Mouse (Mus musculus) heart, embryonic 16.5 days (tissue): ENCODE results near the gene Gm14151. TPM values are rescaled to one million over a fixed set of nuclear protein-coding genes. Genes with fewer than 3 reads are reported as not detected.
A peak's percentile ranks its signal among the peaks of the same experiment; 100 is the strongest.
"Not testable (repeated sequence)": the region's sequence is repeated elsewhere in the genome, so short reads cannot be mapped to it uniquely, and the experiment has no call there.

Experiments
- ATAC-seq: fragments of 200-750 bp; cut with Nextera tagmentation; replicated peaks from 2 replicates; pipeline ENCODE4 v1.8.0; 2017; ENCODE audit warnings: moderate number of reproducible peaks; ENCODE audit not compliant: insufficient read depth, low FRiP score; ENCODE audit errors: extremely low read depth
- H3K27ac ChIP-seq: fragments of 300-500 bp; sonication (generic); 2 replicates; pipeline ENCODE4 v1.5.1; 2014; ENCODE audit warnings: mild to moderate bottlenecking, low read length, control low read depth, moderate library complexity
- H3K27me3 ChIP-seq: fragments of 300-500 bp; sonication (generic); 2 replicates; pipeline ENCODE4 v1.6.1; 2014; ENCODE audit warnings: low read length, mixed read lengths; ENCODE audit not compliant: control insufficient read depth, insufficient read depth
- H3K36me3 ChIP-seq: fragments of 300-500 bp; sonication (generic); 2 replicates; pipeline ENCODE4 v1.6.1; 2014; ENCODE audit not compliant: control insufficient read depth, insufficient read depth
- H3K4me1 ChIP-seq: fragments of 300-500 bp; sonication (generic); 2 replicates; pipeline ENCODE4 v1.6.1; 2014; ENCODE audit warnings: low read length, mixed read lengths; ENCODE audit not compliant: control insufficient read depth, insufficient read depth
- H3K4me2 ChIP-seq: fragments of 300-500 bp; sonication (generic); 2 replicates; pipeline ENCODE4 v1.6.1; 2014; ENCODE audit warnings: low read depth, mild to moderate bottlenecking, control low read depth, low read length
- H3K4me3 ChIP-seq: fragments of 300-500 bp; sonication (generic); 2 replicates; pipeline ENCODE4 v1.5.1; 2014; ENCODE audit warnings: mild to moderate bottlenecking, control low read depth, low read length
- H3K9ac ChIP-seq: fragments of 300-500 bp; sonication (generic); 2 replicates; pipeline ENCODE4 v1.6.1; 2014; ENCODE audit warnings: low read length, control low read depth
- H3K9me3 ChIP-seq: fragments of 300-500 bp; sonication (generic); replicated peaks from 2 replicates; pipeline ENCODE4 v1.6.1; 2016; ENCODE audit warnings: low read length; ENCODE audit not compliant: control insufficient read depth
- WGBS: fragments of 180-500 bp; shearing (Covaris S2); extraction: QIAGEN DNeasy Blood & Tissue Kit; methylation state at CpG from one replicate; pipeline ENCODE4 v1.1.7; 2014; 5-methylcytosine and 5-hydroxymethylcytosine counted together
- polyA plus RNA-seq: library from polyadenylated mRNA; unstranded; fragments of >200 nt; fragmentation: Nextera tagmentation; extraction: Ambion mirVana; gene quantifications from 2 replicates; pipeline ENCODE4 v1.2.1, GENCODE M21; 2015

The Gm14151 gene
- polyA plus RNA-seq: not detected in 2 replicates

DNA sequence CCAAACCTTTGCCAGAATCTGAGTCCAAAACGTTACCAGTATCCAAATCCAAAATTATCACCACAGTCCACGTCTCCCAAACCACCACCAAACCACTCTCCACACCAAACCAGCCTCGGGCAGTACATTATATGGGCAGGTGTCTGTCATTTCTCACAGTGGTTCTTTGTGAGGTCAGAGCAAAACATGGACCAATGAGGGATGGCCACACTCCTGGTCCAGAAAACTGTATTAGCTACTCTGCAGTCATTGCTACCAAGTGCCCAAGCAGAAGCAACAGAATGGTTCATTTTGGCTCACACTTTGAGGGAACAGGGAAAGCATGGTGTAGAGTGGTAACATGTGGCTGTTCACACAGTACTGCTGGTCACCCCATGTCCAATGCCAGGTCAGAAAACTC lies at the start of gene Gm14151:
Gm14151 (minus strand) TSS at position 101 of the 400 bp plus-strand sequence.
- not testable (repeated sequence) for H3K27ac ChIP-seq
- no CpG with 5 or more reads among the region's 3 CpGs for WGBS

DNA sequence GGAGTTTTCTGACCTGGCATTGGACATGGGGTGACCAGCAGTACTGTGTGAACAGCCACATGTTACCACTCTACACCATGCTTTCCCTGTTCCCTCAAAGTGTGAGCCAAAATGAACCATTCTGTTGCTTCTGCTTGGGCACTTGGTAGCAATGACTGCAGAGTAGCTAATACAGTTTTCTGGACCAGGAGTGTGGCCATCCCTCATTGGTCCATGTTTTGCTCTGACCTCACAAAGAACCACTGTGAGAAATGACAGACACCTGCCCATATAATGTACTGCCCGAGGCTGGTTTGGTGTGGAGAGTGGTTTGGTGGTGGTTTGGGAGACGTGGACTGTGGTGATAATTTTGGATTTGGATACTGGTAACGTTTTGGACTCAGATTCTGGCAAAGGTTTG lies 5.8 kb upstream of the Gm14151 start, which contains the start of gene Gm14147:
Gm14147 (plus strand) TSS at position 301 of the 400 bp plus-strand sequence.
- not testable (repeated sequence) for ATAC-seq, H3K4me2 ChIP-seq, H3K27me3 ChIP-seq, H3K9ac ChIP-seq, H3K4me3 ChIP-seq, H3K36me3 ChIP-seq, H3K4me1 ChIP-seq, H3K27ac ChIP-seq, H3K9me3 ChIP-seq
- WGBS: no CpG with 5 or more reads among the region's 3 CpGs

More for the DNA sequence above, at the start of gene Gm14151:
- ATAC-seq, H3K9me3 ChIP-seq, H3K9ac ChIP-seq, H3K27me3 ChIP-seq, H3K4me2 ChIP-seq, H3K4me3 ChIP-seq, H3K36me3 ChIP-seq, H3K4me1 ChIP-seq: not testable (repeated sequence)

- Histone ChIP-seq H3K4me1 (no peaks in the 10 kb centered on the region), H3K27me3 (no peaks in the 10 kb centered on the region), H3K9me3 (no peaks in the 10 kb centered on the region), H3K9ac (no peak overlapping the region), H3K4me2 (no peak overlapping the region), H3K27ac (no peak overlapping the region), H3K4me3 (no peak overlapping the region), H3K36me3 (no peaks in the 10 kb centered on the region)
- WGBS: 84% methylated on average over 1 of the region's 1 CpGs
- no peak for ATAC-seq
These were observed 35.5 kb downstream of the Gm14151 start for GRCm38 (mm10) chr2:151056637-151057036.

DNA sequence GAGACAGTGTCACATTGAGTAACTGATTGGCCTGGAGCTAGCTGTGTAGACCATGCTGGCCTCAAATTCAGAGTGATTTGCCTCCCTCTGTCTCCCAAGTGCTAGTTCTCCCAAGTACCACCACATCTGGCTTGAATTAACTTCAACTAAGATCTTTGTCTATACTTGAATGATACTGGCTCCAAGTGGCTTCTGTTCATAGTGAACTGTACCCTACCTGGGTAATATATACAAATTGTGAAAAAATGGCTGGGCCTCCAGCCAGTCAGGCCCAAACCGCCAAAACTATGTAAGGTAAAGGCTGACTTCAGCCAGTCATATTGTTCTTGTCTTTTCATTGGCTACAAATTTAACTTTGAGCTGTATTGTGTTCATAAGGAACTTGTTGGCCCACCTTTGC lies 51.7 kb downstream of the Gm14151 start:
- whole genome bisulfite sequencing: 85% methylated on average over 1 of the region's 1 CpGs
- no peak for ATAC-seq
- H3K27me3 ChIP-seq: no peaks in the 10 kb centered on the region
- no peak overlapping the region for H3K4me2 ChIP-seq
- peaks cover 11% of the 10 kb centered on the region; the same call in 1 of the 2 replicates for H3K4me1 ChIP-seq
- H3K9me3 ChIP-seq: no peaks in the 10 kb centered on the region
- no peaks in the 10 kb centered on the region for H3K36me3 ChIP-seq
- H3K27ac ChIP-seq: no peak overlapping the region
- H3K9ac ChIP-seq: no peak overlapping the region
- no peak overlapping the region for H3K4me3 ChIP-seq

GRCm38 (mm10) chr2:151039726-151040125 lies 52.4 kb downstream of the Gm14151 start:
- peak; percentile 1; the same call in 1 of the 2 replicates for ATAC-seq
- H3K9me3 ChIP-seq: no peaks in the 10 kb centered on the region
- peak overlapping the region; percentile 98 for H3K9ac ChIP-seq
- H3K27me3 ChIP-seq: no peaks in the 10 kb centered on the region
- WGBS: 40% methylated on average over 8 of the region's 8 CpGs
- peaks cover 11% of the 10 kb centered on the region; the same call in 1 of the 2 replicates for H3K4me1 ChIP-seq
- peak overlapping the region; percentile 92 for H3K4me2 ChIP-seq
- no peaks in the 10 kb centered on the region for H3K36me3 ChIP-seq
- H3K4me3 ChIP-seq: peak overlapping the region; percentile 97
- peak overlapping the region; percentile 54; the same call in 1 of the 2 replicates for H3K27ac ChIP-seq

DNA sequence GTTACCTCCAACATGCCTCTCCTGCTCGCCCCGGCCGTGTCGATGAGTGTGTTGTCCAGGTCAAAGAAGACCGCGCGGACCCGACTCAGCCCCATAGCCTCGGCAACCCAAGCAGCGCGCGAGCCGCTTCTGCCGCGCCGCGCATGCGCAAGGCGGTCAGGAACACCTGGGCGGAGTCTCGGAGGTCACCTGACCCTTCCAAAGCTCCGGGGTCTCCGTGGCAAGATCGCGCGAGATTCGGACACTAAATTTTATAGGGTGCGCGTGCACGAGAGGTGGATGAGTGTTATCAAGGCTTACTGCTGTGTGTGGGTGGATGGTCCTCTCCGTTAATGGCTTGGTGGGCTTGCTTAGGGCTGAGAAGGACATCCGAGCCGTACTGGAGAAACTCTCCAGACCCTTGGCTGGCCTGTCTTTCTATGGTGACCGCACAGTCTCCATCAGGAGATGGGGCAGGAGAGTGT lies 52.9 kb downstream of the Gm14151 start, which contains the start of the genes Ninl and Nanp:
Ninl (minus strand) TSS at position 151 of the 464 bp plus-strand sequence.
Nanp (minus strand) TSS at position 167 of the 464 bp plus-strand sequence.
- peak within 1 kb of the TSS; percentile 98 for H3K9ac ChIP-seq
- H3K27ac ChIP-seq: peak within 1 kb of the TSS; percentile 79
- H3K36me3 ChIP-seq: no peaks in the 10 kb centered on the region
- no peaks in the 10 kb centered on the region for H3K9me3 ChIP-seq
- H3K27me3 ChIP-seq: no peaks in the 10 kb centered on the region
- peaks cover 11% of the 10 kb centered on the region; the same call in 1 of the 2 replicates for H3K4me1 ChIP-seq
- H3K4me3 ChIP-seq: peak within 1 kb of the TSS; percentile 97
- H3K4me2 ChIP-seq: peak within 1 kb of the TSS; percentile 92
- under 1% methylated on average over 34 of the region's 34 CpGs for WGBS
- ATAC-seq: peak; percentile 95

- ATAC-seq: peak; percentile 59
- WGBS: under 1% methylated on average over 30 of the region's 30 CpGs
- no peaks in the 10 kb centered on the region for H3K9me3 ChIP-seq
These were observed 53.3 kb downstream of the Gm14151 start for GRCm38 (mm10) chr2:151038811-151039222.

GRCm38 (mm10) chr2:151037876-151038552 lies 54.1 kb downstream of the Gm14151 start:
- peak overlapping the region; percentile 92 for H3K4me2 ChIP-seq
- no peak overlapping the region; the same call in 1 of the 2 replicates for H3K27ac ChIP-seq
- peaks cover 11% of the 10 kb centered on the region; the same call in 1 of the 2 replicates for H3K4me1 ChIP-seq
- no peaks in the 10 kb centered on the region for H3K9me3 ChIP-seq
- H3K9ac ChIP-seq: peak overlapping the region; percentile 98
- ATAC-seq: no peak
- H3K27me3 ChIP-seq: no peaks in the 10 kb centered on the region
- 49% methylated on average over 18 of the region's 18 CpGs for WGBS
- peak overlapping the region; percentile 97 for H3K4me3 ChIP-seq
- no peaks in the 10 kb centered on the region for H3K36me3 ChIP-seq

More at GRCm38 (mm10) chr2:151038811-151039222, 53.3 kb downstream of the Gm14151 start:
- Histone ChIP-seq H3K4me3 (peak overlapping the region; percentile 97), H3K27me3 (no peaks in the 10 kb centered on the region), H3K4me2 (peak overlapping the region; percentile 92), H3K27ac (peak overlapping the region; percentile 79), H3K36me3 (no peaks in the 10 kb centered on the region), H3K9ac (peak overlapping the region; percentile 98), H3K4me1 (peaks cover 11% of the 10 kb centered on the region; the same call in 1 of the 2 replicates)

- no peak overlapping the region for H3K4me3 ChIP-seq
- no peaks in the 10 kb centered on the region for H3K9me3 ChIP-seq
- no peak overlapping the region for H3K4me2 ChIP-seq
- H3K27ac ChIP-seq: no peak overlapping the region
- WGBS: 92% methylated on average over 1 of the region's 1 CpGs
- no peaks in the 10 kb centered on the region for H3K36me3 ChIP-seq
- no peak overlapping the region for H3K9ac ChIP-seq
- H3K27me3 ChIP-seq: no peaks in the 10 kb centered on the region
- ATAC-seq: no peak
- peaks cover 11% of the 10 kb centered on the region; the same call in 1 of the 2 replicates for H3K4me1 ChIP-seq
These were observed 54.9 kb downstream of the Gm14151 start for GRCm38 (mm10) chr2:151037292-151037691.
